Comparison of ENCODE assay signal across 18 mouse cellular contexts in the genomic region with DNA sequence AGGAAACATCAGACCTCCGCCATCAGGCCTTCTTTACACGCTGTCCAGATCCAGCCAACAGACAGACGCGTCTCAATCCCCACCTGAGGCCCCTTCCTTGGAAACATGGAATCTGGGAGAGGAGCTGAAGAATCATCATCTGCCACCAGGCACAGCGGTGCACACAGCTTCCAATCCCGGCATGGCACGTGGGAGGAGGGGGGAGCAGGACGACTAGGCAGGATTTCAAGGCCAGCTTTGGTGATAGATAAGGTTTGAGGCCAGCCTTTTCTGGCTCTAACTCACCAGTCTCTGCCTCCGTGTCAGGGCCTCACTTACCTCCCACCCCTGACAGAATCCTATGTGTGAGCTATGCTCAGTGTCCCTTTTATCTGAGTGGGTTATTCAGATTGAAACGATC. TPM values are rescaled to one million over a fixed set of nuclear protein-coding genes. Genes with fewer than 3 reads are reported as not detected.
A peak's percentile ranks its signal among the peaks of the same experiment; 100 is the strongest.
DNase-seq lines count a peak whose midpoint lies in the region; ATAC-seq and TF ChIP-seq lines count a peak whose summit lies in the region.
"Had no signal": no experiment of that assay in that cellular context is flagged by ENCODE, and none has a peak within 500 bp of the region (broad histone marks: within the 10 kb centered on the region; RNA-seq: fewer than 3 reads in every experiment).

No protein-coding gene starts in this region.

- no peak overlapping the region for H3K9ac ChIP-seq in heart, postnatal 0 days (replicated peaks; ENCODE audit: low read depth, low read length)
- H3K9ac ChIP-seq: forebrain, postnatal 0 days; hindbrain, embryonic 12.5 days; limb, embryonic 15.5 days; neural tube, embryonic 13.5 days had no signal

- ATAC-seq in heart, postnatal 0 days (ENCODE audit: insufficient read depth, low read depth): peak; percentile 79
- ATAC-seq: forebrain, postnatal 0 days; intestine, postnatal 0 days had no signal

- H3K9me3 ChIP-seq in heart, postnatal 0 days (replicated peaks; ENCODE audit: control insufficient read depth, low read length): no peaks in the 10 kb centered on the region
- H3K9me3 ChIP-seq: hindbrain, embryonic 12.5 days; limb, embryonic 15.5 days; neural tube, embryonic 13.5 days had no signal

- TF ChIP-seq POLR2A in kidney, adult 2 months (IDR thresholded peaks at IDR 0.05; ENCODE audit: low read depth, low read length): no peak

- intact Hi-C loops in heart, postnatal 14 days (cut with DNase I): no loop called here

- WGBS in heart, postnatal 0 days: 55% methylated on average over 10 of the region's 10 CpGs
- WGBS in kidney, adult 2 months: 84% methylated on average over 10 of the region's 10 CpGs

- H3K4me2 ChIP-seq in heart, postnatal 0 days (ENCODE audit: low read depth, low read length): no peak overlapping the region
- H3K4me2 ChIP-seq: hindbrain, embryonic 12.5 days; limb, embryonic 15.5 days; neural tube, embryonic 13.5 days had no signal

- H3K27me3 ChIP-seq in heart, postnatal 0 days (ENCODE audit: control insufficient read depth, insufficient read depth, low read length): no peaks in the 10 kb centered on the region
- no peaks in the 10 kb centered on the region for H3K27me3 ChIP-seq in kidney, adult 2 months (replicated peaks; ENCODE audit: control insufficient read depth, insufficient read depth, low read length)
- H3K27me3 ChIP-seq: CH12.LX; hindbrain, embryonic 12.5 days; limb, embryonic 15.5 days; neural tube, embryonic 13.5 days had no signal

- peak; percentile 92 for DNase-seq in heart, adult 11 months
- no peak for DNase-seq in heart, postnatal 14 days
- no peak for DNase-seq in layer of hippocampus, adult 2 months (ENCODE audit: low spot score in 2 of 2)
- no peak for DNase-seq in layer of hippocampus, postnatal 36 days
- peak; percentile 82 for DNase-seq in adrenal gland, adult 2 months
- no peak for DNase-seq in heart, postnatal 0 days (ENCODE audit: low spot score)
- no peak for DNase-seq in Muller cell, postnatal 12 days (ENCODE audit: inconsistent ontology term)
- DNase-seq in kidney, adult 2 months: no peak
- DNase-seq: cerebellum, postnatal 25 days; forebrain, postnatal 0 days; lung, postnatal 10 days; retina, postnatal 1 day had no signal

- no peak for TF ChIP-seq CTCF in layer of hippocampus, adult 2 months (conservative IDR thresholded peaks at IDR 0.05)
- TF ChIP-seq CTCF in heart, postnatal 0 days (IDR thresholded peaks at IDR 0.05; ENCODE audit: low read depth): no peak
- no peak for TF ChIP-seq CTCF in kidney, adult 2 months (conservative IDR thresholded peaks at IDR 0.05; ENCODE audit: insufficient read depth, insufficient read length, low read depth, low read length)

- TF ChIP-seq EP300 in heart, postnatal 0 days (IDR thresholded peaks at IDR 0.05; ENCODE audit: low read depth): no peak

- H3K4me1 ChIP-seq in heart, postnatal 0 days (ENCODE audit: control insufficient read depth, insufficient read depth): peaks cover 21% of the 10 kb centered on the region
- no peaks in the 10 kb centered on the region; the same call in 1 of the 2 replicates for H3K4me1 ChIP-seq in kidney, adult 2 months (ENCODE audit: control insufficient read depth, insufficient read depth, low read length)
- H3K4me1 ChIP-seq: hindbrain, embryonic 12.5 days had no signal

- no peak overlapping the region for H3K4me3 ChIP-seq in layer of hippocampus, adult 2 months
- H3K4me3 ChIP-seq in heart, postnatal 0 days (ENCODE audit: low read depth, low read length): no peak overlapping the region
- no peak overlapping the region for H3K4me3 ChIP-seq in kidney, adult 2 months (ENCODE audit: insufficient read depth, low read depth, low read length)
- H3K4me3 ChIP-seq: hindbrain, embryonic 12.5 days; limb, embryonic 15.5 days; neural tube, embryonic 13.5 days had no signal

- 0 out of 2 replicates have a peak overlapping the region, but pooled peaks have one; percentile 7 for H3K27ac ChIP-seq in layer of hippocampus, adult 2 months
- H3K27ac ChIP-seq in heart, postnatal 0 days (ENCODE audit: low read depth): peak overlapping the region; percentile 46; the same call in 1 of the 2 replicates
- no peak overlapping the region for H3K27ac ChIP-seq in kidney, adult 2 months (ENCODE audit: insufficient read depth, low read depth, low read length)
- H3K27ac ChIP-seq: hindbrain, embryonic 12.5 days; kidney, postnatal 0 days; neural tube, embryonic 13.5 days had no signal

- H3K36me3 ChIP-seq in heart, postnatal 0 days (replicated peaks; ENCODE audit: control insufficient read depth, insufficient read depth, low read length): no peaks in the 10 kb centered on the region
- no peaks in the 10 kb centered on the region for H3K36me3 ChIP-seq in kidney, adult 2 months (ENCODE audit: control insufficient read depth, insufficient read depth, low read length)
- H3K36me3 ChIP-seq: hindbrain, embryonic 12.5 days; limb, embryonic 15.5 days; neural tube, embryonic 13.5 days had no signal

RNA-seq across cellular contexts. Expression of a gene that starts 19.6 kb away (rescaled TPM):
- 100 to 1,000 TPM; 149 to 164 TPM for total RNA-seq in heart, postnatal 14 days (2021)
- total RNA-seq in layer of hippocampus, adult 2 months (2021): 100 to 1,000 TPM; 212 to 222 TPM
- total RNA-seq in layer of hippocampus, postnatal 36 days (2021): 100 to 1,000 TPM; 228 to 229 TPM
- under 1 TPM; 0.12 to 0.38 TPM for total RNA-seq in adrenal gland, adult 2 months (2021)
- polyA plus RNA-seq in adrenal gland, adult 2 months (2012; rRNA removed): 0.25 and 0.28 TPM in 2 replicates
- total RNA-seq in heart, postnatal 0 days (2014; rRNA removed; ENCODE audit: low replicate concordance): 81.7 and 90.6 TPM in 2 replicates
- polyA plus RNA-seq in heart, postnatal 0 days (2015; fragmentation: Nextera tagmentation; extraction: Ambion mirVana): 41.8 and 44.5 TPM in 2 replicates
- 9.2 and 9.4 TPM in 2 replicates for polyA plus RNA-seq in kidney, adult 2 months (2012; rRNA removed)
- total RNA-seq: CH12.LX had no signal

RNA-seq across cellular contexts. Expression of a gene that starts 51.9 kb away (rescaled TPM):
- total RNA-seq in heart, postnatal 14 days (2021): 10 to 100 TPM; 65.7 TPM
- 100 to 1,000 TPM; 166 to 170 TPM for total RNA-seq in layer of hippocampus, adult 2 months (2021)
- 100 to 1,000 TPM; 163 to 171 TPM for total RNA-seq in layer of hippocampus, postnatal 36 days (2021)
- 10 to 100 TPM; 55.8 to 85.1 TPM for total RNA-seq in adrenal gland, adult 2 months (2021)
- 5.4 and 8.2 TPM in 2 replicates for polyA plus RNA-seq in adrenal gland, adult 2 months (2012; rRNA removed)
- total RNA-seq in heart, postnatal 0 days (2014; rRNA removed; ENCODE audit: low replicate concordance): 75.8 and 84.5 TPM in 2 replicates
- polyA plus RNA-seq in heart, postnatal 0 days (2015; fragmentation: Nextera tagmentation; extraction: Ambion mirVana): 19.9 and 21.1 TPM in 2 replicates
- 22.6 and 27.3 TPM in 2 replicates for polyA plus RNA-seq in kidney, adult 2 months (2012; rRNA removed)

Comparison
In these comparisons a context has a peak if more than half of its experiments do, and no peak if none do; other contexts are left out.
1. DNase-seq: peak in heart, adult 11 months (single experiment) and adrenal gland, adult 2 months (single experiment); none in heart, postnatal 14 days (0 of 2), layer of hippocampus, adult 2 months (0 of 2), layer of hippocampus, postnatal 36 days (0 of 2), heart, postnatal 0 days (single experiment), Muller cell, postnatal 12 days (single experiment) and kidney, adult 2 months (single experiment).
2. RNA of a gene that starts 19.6 kb away (total RNA-seq): 228 to 229 TPM in layer of hippocampus, postnatal 36 days, 212 to 222 TPM in layer of hippocampus, adult 2 months, 149 to 164 TPM in heart, postnatal 14 days and 81.7 to 90.6 TPM in heart, postnatal 0 days; 0.12 to 0.38 TPM in adrenal gland, adult 2 months; every median in the first group is over 10 times any median in the second.